Mouse (Mus musculus) stomach, postnatal 0 days (tissue): ENCODE data around the gene Trank1.

Experiments used
- CTCF ChIP-seq: IDR thresholded peaks from 2 replicates; pipeline ENCODE4 v1.5.1; 2016; ENCODE audit warnings: antibody characterized with exemption, low read depth, mild to moderate bottlenecking, moderate library complexity
- EP300 ChIP-seq: optimal IDR thresholded peaks from 2 replicates; pipeline ENCODE3; 2016; ENCODE audit warnings: antibody characterized with exemption

DNA sequence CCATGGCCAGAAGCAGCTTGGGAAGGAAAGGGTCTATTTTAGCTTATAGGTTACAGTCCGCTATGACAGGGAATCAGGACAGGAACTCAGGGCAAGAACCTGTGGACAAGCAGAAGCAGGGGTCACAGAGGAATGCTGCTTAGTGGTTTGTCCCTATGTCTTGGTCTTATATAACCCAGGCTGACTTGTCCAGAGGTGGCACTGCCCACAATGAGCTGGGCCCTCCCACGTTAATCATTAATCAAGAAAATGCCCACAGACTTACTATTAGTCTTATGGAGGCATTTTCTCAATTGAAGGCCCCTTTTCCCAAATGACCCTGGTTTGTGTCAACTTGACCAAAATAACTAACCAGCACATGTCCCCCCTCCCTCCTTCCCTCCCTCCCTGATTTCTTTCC, 129.6 kb downstream of the Trank1 start:
- TF ChIP-seq CTCF = no peak
- no peak for TF ChIP-seq EP300
